Mouse (Mus musculus) limb, embryonic 15.5 days (tissue): Measurements from ENCODE around the gene C5ar2. TPM values are rescaled to one million over a fixed set of nuclear protein-coding genes. Genes with fewer than 3 reads are reported as not detected.

Source experiments
- ATAC-seq: fragments of 200-750 bp; cut with Nextera tagmentation; 2 replicates; pipeline ENCODE4 v1.8.0; 2017; ENCODE audit warnings: low read depth, moderate TSS enrichment; ENCODE audit not compliant: insufficient number of reproducible peaks, low FRiP score, low TSS enrichment
- H3K27ac ChIP-seq: fragments of 300-500 bp; sonication (generic); 2 replicates; pipeline ENCODE4 v1.5.1; 2015; ENCODE audit warnings: moderate library complexity, mild to moderate bottlenecking, inconsistent platforms
- H3K27me3 ChIP-seq: fragments of 300-500 bp; sonication (generic); 2 replicates; pipeline ENCODE4 v1.6.1; 2015; ENCODE audit warnings: inconsistent platforms
- H3K36me3 ChIP-seq: fragments of 300-500 bp; sonication (generic); 2 replicates; pipeline ENCODE4 v1.6.1; 2015; ENCODE audit warnings: inconsistent platforms
- H3K4me1 ChIP-seq: fragments of 300-500 bp; sonication (generic); 2 replicates; pipeline ENCODE4 v1.6.1; 2015; ENCODE audit warnings: inconsistent platforms
- H3K4me2 ChIP-seq: fragments of 300-500 bp; sonication (generic); 2 replicates; pipeline ENCODE4 v1.6.1; 2015; ENCODE audit warnings: mild to moderate bottlenecking, inconsistent platforms
- H3K4me3 ChIP-seq: fragments of 300-500 bp; sonication (generic); 2 replicates; pipeline ENCODE4 v1.5.1; 2015; ENCODE audit warnings: mild to moderate bottlenecking, inconsistent platforms
- H3K9ac ChIP-seq: fragments of 300-500 bp; sonication (generic); 2 replicates; pipeline ENCODE4 v1.6.1; 2015; ENCODE audit warnings: inconsistent platforms
- H3K9me3 ChIP-seq: fragments of 300-500 bp; sonication (generic); 2 replicates; pipeline ENCODE4 v1.6.1; 2016; ENCODE audit warnings: inconsistent platforms
- WGBS: fragments of 180-500 bp; shearing (Covaris S2); methylation state at CpG from one replicate; pipeline ENCODE4 v1.1.7; 2015; 5-methylcytosine and 5-hydroxymethylcytosine counted together
- polyA plus RNA-seq: library from polyadenylated mRNA; unstranded; fragments of >200 nt; fragmentation: Nextera tagmentation; extraction: Ambion mirVana; gene quantifications from 2 replicates; pipeline ENCODE4 v1.2.1, GENCODE M21; 2015

Gene C5ar2
- polyA plus RNA-seq, 1 experiment from 2014 or later: 0.26 TPM

- H3K9me3 ChIP-seq: no peaks in the 10 kb centered on the region
- no peaks in the 10 kb centered on the region for H3K4me1 ChIP-seq
- H3K4me2 ChIP-seq: no peak overlapping the region
- H3K27me3 ChIP-seq: no peaks in the 10 kb centered on the region
- no peak overlapping the region for H3K27ac ChIP-seq
- 83% methylated on average over 21 of the region's 21 CpGs for WGBS
- H3K4me3 ChIP-seq: no peak overlapping the region
- no peak for ATAC-seq
- H3K9ac ChIP-seq: no peak overlapping the region
- peaks cover 81% of the 10 kb centered on the region for H3K36me3 ChIP-seq
Observed at GRCm38 (mm10) chr7:16208781-16209665, 34.9 kb downstream of the C5ar2 start.

- Histone ChIP-seq H3K27me3 (no peaks in the 10 kb centered on the region), H3K4me2 (no peak overlapping the region), H3K27ac (no peak overlapping the region), H3K4me1 (no peaks in the 10 kb centered on the region), H3K4me3 (no peak overlapping the region), H3K9me3 (no peaks in the 10 kb centered on the region), H3K36me3 (peaks cover 81% of the 10 kb centered on the region), H3K9ac (no peak overlapping the region)
- 88% methylated on average over 10 of the region's 10 CpGs for WGBS
- 0 out of 2 replicates have a peak, but pooled peaks have one; percentile 33 for ATAC-seq
Observed at GRCm38 (mm10) chr7:16207496-16207895, 36.5 kb downstream of the C5ar2 start.

GRCm38 (mm10) chr7:16207076-16207475 is 36.9 kb downstream of the C5ar2 start:
- no peak overlapping the region for H3K4me2 ChIP-seq
- peaks cover 84% of the 10 kb centered on the region for H3K36me3 ChIP-seq
- 81% methylated on average over 7 of the region's 7 CpGs for WGBS
- no peaks in the 10 kb centered on the region for H3K4me1 ChIP-seq
- H3K9ac ChIP-seq: no peak overlapping the region
- H3K4me3 ChIP-seq: no peak overlapping the region
- no peaks in the 10 kb centered on the region for H3K27me3 ChIP-seq
- no peak for ATAC-seq
- no peak overlapping the region for H3K27ac ChIP-seq
- no peaks in the 10 kb centered on the region for H3K9me3 ChIP-seq

- WGBS: 79% methylated on average over 9 of the region's 9 CpGs
- H3K36me3 ChIP-seq: peaks cover 83% of the 10 kb centered on the region
- no peak for ATAC-seq
Observed at GRCm38 (mm10) chr7:16204791-16205190, 39.2 kb downstream of the C5ar2 start.

GRCm38 (mm10) chr7:16203505-16203903 is 40.5 kb downstream of the C5ar2 start:
- peaks cover 83% of the 10 kb centered on the region for H3K36me3 ChIP-seq
- WGBS: 82% methylated on average over 13 of the region's 13 CpGs

More at GRCm38 (mm10) chr7:16204791-16205190, 39.2 kb downstream of the C5ar2 start:
- Histone ChIP-seq H3K4me2 (no peak overlapping the region), H3K27me3 (no peaks in the 10 kb centered on the region), H3K4me3 (no peak overlapping the region), H3K9me3 (no peaks in the 10 kb centered on the region), H3K27ac (no peak overlapping the region), H3K4me1 (no peaks in the 10 kb centered on the region), H3K9ac (no peak overlapping the region)

GRCm38 (mm10) chr7:16202756-16203504 is 41.0 kb downstream of the C5ar2 start:
- peaks cover 87% of the 10 kb centered on the region for H3K36me3 ChIP-seq
- 81% methylated on average over 15 of the region's 15 CpGs for WGBS

More at GRCm38 (mm10) chr7:16203505-16203903, 40.5 kb downstream of the C5ar2 start:
- ATAC-seq: no peak
- H3K9ac ChIP-seq: no peak overlapping the region
- no peaks in the 10 kb centered on the region for H3K9me3 ChIP-seq
- no peak overlapping the region for H3K27ac ChIP-seq
- no peak overlapping the region for H3K4me2 ChIP-seq
- H3K27me3 ChIP-seq: no peaks in the 10 kb centered on the region
- no peak overlapping the region for H3K4me3 ChIP-seq
- no peaks in the 10 kb centered on the region for H3K4me1 ChIP-seq

GRCm38 (mm10) chr7:16201136-16201535 is 42.8 kb downstream of the C5ar2 start:
- Histone ChIP-seq H3K9me3 (no peaks in the 10 kb centered on the region), H3K4me2 (no peak overlapping the region), H3K4me1 (no peaks in the 10 kb centered on the region), H3K36me3 (peaks cover 86% of the 10 kb centered on the region), H3K27me3 (no peaks in the 10 kb centered on the region), H3K4me3 (no peak overlapping the region), H3K9ac (no peak overlapping the region), H3K27ac (no peak overlapping the region)
- WGBS: 88% methylated on average over 6 of the region's 6 CpGs
- ATAC-seq: no peak

More at GRCm38 (mm10) chr7:16202756-16203504, 41.0 kb downstream of the C5ar2 start:
- Histone ChIP-seq H3K27me3 (no peaks in the 10 kb centered on the region), H3K9me3 (no peaks in the 10 kb centered on the region), H3K9ac (no peak overlapping the region), H3K4me3 (no peak overlapping the region), H3K4me1 (no peaks in the 10 kb centered on the region), H3K4me2 (no peak overlapping the region), H3K27ac (no peak overlapping the region)
- ATAC-seq: no peak

GRCm38 (mm10) chr7:16198540-16198939 is 45.4 kb downstream of the C5ar2 start:
- H3K4me1 ChIP-seq: no peaks in the 10 kb centered on the region
- no peak for ATAC-seq
- no peak overlapping the region for H3K4me2 ChIP-seq
- H3K9me3 ChIP-seq: no peaks in the 10 kb centered on the region
- 82% methylated on average over 11 of the region's 11 CpGs for WGBS
- peaks cover 70% of the 10 kb centered on the region for H3K36me3 ChIP-seq
- no peak overlapping the region for H3K27ac ChIP-seq
- H3K4me3 ChIP-seq: no peak overlapping the region
- no peak overlapping the region for H3K9ac ChIP-seq
- no peaks in the 10 kb centered on the region for H3K27me3 ChIP-seq

- Histone ChIP-seq H3K27me3 (no peaks in the 10 kb centered on the region), H3K4me2 (no peak overlapping the region), H3K4me1 (no peaks in the 10 kb centered on the region), H3K4me3 (no peak overlapping the region), H3K9me3 (no peaks in the 10 kb centered on the region), H3K9ac (no peak overlapping the region), H3K36me3 (peaks cover 56% of the 10 kb centered on the region), H3K27ac (no peak overlapping the region)
- 64% methylated on average over 5 of the region's 5 CpGs for WGBS
- no peak for ATAC-seq
Observed at GRCm38 (mm10) chr7:16197166-16197565, 46.8 kb downstream of the C5ar2 start.

- no peaks in the 10 kb centered on the region for H3K9me3 ChIP-seq
- no peak overlapping the region for H3K27ac ChIP-seq
- H3K36me3 ChIP-seq: peaks cover 51% of the 10 kb centered on the region
- no peak overlapping the region for H3K4me3 ChIP-seq
- WGBS: 47% methylated on average over 4 of the region's 6 CpGs
- no peaks in the 10 kb centered on the region for H3K4me1 ChIP-seq
- ATAC-seq: no peak
- H3K27me3 ChIP-seq: no peaks in the 10 kb centered on the region
- H3K9ac ChIP-seq: no peak overlapping the region
- no peak overlapping the region for H3K4me2 ChIP-seq
Observed at GRCm38 (mm10) chr7:16196616-16197015, 47.3 kb downstream of the C5ar2 start.

GRCm38 (mm10) chr7:16193702-16194101 is 50.3 kb downstream of the C5ar2 start:
- Histone ChIP-seq H3K27ac (no peak overlapping the region), H3K36me3 (peaks cover 24% of the 10 kb centered on the region), H3K4me2 (no peak overlapping the region), H3K27me3 (peaks cover 6% of the 10 kb centered on the region; the same call in 1 of the 2 replicates), H3K4me1 (no peaks in the 10 kb centered on the region), H3K9ac (no peak overlapping the region), H3K9me3 (no peaks in the 10 kb centered on the region), H3K4me3 (no peak overlapping the region)
- ATAC-seq: no peak
- 38% methylated on average over 3 of the region's 3 CpGs for WGBS

GRCm38 (mm10) chr7:16192315-16192714 is 51.6 kb downstream of the C5ar2 start:
- Histone ChIP-seq H3K4me2 (no peak overlapping the region), H3K4me1 (no peaks in the 10 kb centered on the region), H3K4me3 (no peak overlapping the region), H3K36me3 (peaks cover 10% of the 10 kb centered on the region), H3K27me3 (peaks cover 6% of the 10 kb centered on the region; the same call in 1 of the 2 replicates), H3K9me3 (no peaks in the 10 kb centered on the region), H3K27ac (no peak overlapping the region), H3K9ac (no peak overlapping the region)
- no peak for ATAC-seq
- 18% methylated on average over 5 of the region's 5 CpGs for WGBS
